Mouse (Mus musculus) right cerebral cortex, postnatal 10 days (tissue): ENCODE measurements around the gene Trim62.

Source experiments
- DNase-seq, 2 experiments: peaks; one replicate each; pipeline ENCODE4 v3.0.0; 2021; ENCODE audit warnings: low spot score in 2 of 2

Trim62 gene

DNA sequence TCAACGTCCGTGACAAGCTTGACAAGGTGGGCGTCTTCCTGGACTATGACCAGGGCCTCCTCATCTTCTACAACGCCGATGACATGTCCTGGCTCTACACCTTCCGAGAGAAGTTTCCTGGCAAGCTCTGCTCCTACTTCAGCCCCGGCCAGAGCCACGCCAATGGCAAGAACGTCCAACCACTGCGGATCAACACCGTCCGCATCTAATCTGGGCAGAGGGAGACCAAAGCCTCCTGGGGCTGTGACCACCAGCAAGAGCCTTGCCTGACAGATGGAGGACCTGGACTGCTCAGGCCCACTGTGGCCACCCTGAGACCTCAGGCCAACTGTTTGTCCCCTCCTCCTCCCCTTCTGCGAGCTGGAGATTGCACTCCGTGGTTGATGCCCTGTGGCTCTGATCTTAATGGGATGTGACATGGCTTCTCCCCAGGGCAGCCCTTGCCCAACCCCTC lies 26.0 kb downstream of the Trim62 start:
- DNase-seq = no peak

DNA sequence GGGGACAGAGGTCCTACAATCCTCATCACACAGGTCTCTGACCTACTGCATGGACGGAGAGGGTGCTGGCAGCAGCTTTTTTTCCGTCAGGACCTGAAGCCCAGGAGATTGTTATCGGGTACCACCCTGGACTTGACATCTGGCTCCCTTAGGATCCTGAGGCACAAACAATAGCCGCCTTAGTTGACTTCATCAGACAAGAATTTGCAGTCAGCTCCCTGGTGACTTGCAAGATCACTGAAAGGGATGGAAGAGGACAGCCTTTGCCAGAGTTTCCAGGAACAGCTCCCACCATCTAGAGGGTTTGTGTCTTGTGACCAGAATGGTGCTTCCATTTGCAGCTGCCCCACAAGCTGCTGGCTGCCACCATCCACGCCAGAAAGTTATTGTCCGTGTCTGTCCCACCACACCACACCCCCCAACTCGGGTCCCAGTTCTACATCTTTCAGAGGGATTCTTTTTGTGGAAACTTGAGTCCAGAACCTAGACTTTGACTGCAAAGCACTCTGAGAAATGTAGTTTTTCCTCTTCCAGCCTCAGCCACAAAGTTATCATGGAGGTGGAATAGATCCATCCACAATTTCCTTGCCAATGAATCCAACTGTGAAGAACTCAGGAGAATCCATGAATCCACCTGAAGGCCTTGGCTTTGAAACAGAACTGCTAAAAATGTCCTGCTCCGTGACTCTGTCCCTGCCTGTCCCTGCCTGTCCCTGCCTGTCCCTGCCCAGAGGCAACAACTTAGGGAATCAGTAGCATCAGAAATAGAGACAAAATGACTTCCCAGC lies 27.1 kb downstream of the Trim62 start:
- no peak for DNase-seq

DNA sequence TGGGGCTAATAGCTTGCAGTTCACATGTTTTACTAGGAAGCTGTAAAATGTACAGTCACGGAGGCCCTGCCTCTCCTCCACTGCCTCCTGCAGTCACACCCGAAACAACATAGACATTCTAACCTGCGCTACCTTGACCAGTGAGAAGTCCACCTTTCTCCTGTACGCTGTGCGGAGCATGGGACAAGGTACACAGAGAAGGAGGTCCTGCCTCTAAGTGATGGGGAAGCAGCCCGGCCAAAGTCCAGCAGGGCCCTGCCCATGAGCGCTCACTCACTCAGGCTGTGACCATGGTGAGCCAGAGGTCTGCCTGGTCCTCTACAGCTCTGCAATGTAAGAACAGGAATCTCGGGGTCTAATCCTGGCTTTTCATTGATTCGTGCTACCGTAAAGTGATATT lies 28.7 kb downstream of the Trim62 start:
- DNase-seq = no peak

DNA sequence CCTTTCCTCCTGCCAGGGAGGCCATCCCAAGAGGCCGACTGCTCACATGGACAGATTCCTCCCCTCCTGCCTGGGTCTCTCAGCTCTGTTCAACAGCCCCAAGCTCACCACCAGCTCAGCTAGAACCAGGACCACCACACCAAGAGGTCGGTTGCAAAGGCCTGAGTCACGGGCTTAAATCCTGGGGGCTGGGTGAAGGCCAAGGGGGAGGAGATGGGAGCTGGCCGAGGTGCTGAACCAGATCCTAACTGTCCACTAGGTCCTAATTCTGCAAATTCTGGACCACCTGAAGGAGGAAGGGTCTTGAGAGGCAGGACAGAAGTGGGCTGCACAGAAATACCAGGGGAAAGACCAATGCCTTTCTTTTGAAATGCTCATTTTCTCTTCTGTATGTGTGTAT lies 30.4 kb downstream of the Trim62 start:
- DNase-seq = no peak

DNA sequence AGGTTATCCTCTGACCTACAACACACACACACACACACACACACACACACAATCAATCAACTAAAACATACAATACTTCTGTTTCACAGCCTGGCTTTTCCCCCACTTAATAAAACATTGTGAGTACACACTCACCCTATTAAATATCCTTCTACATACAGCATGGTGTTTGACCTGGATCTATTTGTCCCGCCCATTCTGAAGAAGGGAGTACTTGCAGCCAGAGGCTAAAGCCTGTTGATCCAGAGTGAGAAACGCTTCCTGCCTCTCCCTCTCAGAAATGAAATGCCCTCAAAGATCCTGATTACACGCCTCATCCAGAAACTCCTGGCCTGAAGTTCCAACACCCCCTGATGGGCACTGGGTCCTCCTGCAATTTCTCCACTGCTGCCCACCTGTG lies 33.7 kb downstream of the Trim62 start:
- no peak for DNase-seq

DNA sequence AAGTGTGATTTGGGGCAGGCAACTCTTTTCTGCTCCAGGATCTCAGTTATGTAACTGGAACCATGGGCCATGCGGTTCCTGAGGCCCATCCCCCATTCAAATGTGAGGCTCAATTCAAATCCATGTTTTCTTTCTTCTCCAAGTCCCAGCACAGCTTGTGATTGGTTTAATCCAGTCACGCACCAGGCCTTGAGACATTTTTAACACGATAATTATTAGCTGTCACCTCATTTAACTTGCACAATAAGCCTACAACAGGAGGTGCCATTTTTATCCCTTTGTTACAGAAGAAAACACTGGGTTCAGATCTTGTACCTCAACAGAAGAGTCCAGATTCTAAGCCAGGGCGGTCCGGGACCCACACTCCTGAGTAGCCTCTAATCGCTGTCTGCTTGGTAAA lies 34.4 kb downstream of the Trim62 start:
- DNase-seq = no peak

DNA sequence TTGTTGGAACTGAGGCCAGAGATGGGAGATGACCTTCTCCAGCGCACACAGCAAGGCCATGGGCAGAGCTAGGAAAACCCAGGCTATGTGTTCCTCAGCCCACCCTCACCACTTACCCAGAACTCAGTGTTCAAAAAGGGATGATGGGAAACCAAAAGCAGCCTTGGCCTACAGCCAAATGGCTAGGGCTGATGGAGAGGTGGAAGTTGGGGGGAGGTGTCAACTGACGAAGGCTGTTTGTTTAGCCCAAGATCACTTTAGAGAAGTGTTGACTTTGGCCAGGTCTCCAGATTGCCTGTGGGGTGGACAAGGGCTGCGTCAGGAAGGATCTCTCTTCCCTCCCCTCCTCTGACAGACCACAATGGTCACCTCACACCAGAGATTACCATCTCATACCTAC lies 34.8 kb downstream of the Trim62 start:
- DNase-seq = no peak

DNA sequence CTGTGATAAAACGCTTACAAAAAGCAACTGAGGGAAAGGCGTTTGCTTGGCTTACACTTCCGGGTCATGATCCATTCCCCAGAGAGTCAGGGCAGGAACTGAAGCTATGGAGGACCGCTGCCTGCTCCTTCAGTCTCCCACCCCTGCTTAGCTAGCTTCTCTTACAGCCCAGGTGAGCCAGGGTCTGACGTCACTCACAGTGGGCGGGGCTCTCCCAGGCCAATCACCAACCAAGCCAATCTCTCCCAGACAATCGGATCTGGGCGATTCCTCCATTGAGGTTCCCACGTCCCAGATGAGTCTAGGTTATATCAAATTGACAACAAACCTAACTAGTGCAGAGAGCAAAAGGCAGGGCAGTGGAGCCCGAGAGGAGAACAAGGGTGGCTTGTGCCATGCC lies 35.7 kb downstream of the Trim62 start:
- DNase-seq = no peak

DNA sequence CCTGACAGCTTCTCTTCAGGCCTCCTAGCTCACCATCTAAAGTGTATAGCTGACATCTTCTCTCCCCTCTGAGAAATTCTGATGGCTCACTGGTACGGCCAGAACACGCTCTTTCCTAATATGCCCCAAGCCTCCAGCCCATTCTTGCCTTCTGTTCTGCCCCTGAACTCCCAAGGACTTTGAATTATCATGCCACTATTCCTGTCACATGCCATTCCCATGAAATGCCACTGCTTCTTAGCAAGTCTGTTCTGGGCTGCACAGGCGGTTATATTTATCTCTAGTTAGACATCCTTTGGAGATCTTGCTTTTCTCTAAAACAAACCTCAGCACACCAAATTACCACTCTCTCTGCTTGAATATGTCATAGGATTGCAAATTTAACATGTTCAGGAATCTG lies 40.2 kb downstream of the Trim62 start:
- DNase-seq = no peak

DNA sequence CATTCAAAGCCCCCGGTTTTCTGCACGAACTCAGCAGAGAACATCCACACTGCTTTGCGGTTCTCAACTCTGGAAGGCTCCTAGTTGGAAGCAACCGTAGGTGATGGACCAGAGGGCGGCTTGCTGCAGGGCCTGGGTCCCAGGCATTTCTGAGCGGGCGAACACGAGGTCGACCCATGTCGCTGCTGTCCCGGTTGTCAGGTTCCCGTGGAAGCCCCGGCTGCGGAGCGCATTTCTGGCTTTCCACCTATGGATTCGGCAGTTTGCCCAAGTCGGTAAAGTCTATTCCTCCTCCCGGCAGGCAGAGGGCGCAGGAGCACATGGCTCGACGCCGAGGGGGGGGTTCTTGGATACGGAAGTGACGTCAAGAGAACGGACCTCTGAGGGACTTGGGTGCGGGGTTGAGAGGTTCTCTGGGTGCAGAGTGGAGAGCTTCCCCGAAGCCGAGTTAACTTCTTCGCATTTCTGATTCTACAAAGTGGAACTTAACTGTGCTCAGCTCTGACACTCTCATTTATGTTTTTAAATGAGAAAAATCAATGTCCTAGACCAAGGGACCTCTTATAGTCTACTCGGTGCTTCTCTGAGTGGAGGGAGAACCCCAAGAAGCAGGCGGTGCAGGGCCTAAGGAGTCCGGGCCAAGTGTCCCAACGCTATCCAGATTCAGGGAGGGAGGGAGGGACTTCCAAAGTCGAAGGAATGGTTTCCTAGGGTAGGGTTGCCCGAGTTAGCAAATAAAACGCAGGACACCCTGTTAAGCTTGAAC lies 41.6 kb downstream of the Trim62 start:
- peak; percentile 92 to 93 for DNase-seq

DNA sequence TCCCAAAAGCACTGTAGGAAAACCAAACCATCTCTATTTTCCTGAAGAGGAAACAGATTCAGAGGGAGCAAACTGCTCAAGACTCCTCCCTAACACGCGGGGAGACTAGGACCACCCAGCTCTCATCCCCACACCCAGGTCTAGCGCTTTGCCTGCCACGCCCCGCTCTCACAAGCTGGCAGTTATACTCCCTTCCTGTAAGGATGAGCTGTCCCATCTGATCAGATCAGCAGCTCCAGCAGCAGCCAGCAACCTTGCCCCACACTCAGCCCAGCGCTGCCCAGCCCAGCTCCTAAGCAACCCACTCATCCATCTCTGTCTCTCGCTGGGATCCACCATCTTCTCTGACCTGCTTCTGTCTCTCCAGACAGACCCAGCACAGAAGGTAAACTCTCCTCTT lies 49.4 kb downstream of the Trim62 start:
- no peak for DNase-seq

DNA sequence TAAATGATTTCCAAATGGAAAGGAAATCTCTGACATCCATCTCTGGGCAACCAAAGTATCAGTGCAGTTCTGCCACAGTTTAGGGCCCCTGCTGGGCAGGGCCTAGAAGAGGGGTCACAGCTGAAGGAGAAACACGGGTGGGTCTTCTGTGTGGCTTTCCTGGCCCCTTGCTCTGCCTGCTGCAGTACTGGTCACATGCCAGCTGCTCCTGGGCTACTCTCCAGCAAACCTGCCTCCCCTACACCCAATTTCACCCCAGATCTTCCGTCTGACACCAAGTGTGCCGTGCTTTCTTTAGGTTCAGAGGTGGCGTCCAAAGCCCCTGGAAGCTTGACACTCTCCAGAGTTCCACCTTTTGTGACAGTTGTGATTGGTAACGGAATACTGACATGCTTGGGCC lies 52.2 kb downstream of the Trim62 start:
- DNase-seq = no peak

DNA sequence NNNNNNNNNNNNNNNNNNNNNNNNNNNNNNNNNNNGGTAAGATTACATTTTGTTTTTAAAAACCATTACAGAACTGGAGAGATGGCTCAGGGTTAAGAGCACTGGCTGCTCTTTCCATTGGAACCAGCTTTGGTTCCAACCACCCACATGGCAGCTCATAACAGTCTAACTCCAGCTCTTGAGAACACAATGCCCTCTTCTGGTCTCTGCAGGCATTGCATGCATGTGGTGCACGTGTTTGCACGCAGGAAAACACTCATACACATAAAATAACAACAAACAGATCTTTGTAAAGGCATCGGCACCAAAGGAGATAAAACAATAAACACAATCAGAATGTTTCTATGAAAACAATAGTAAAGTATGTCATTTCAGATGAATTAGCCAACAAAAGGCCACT lies 59.0 kb downstream of the Trim62 start:
- no peak for DNase-seq

DNA sequence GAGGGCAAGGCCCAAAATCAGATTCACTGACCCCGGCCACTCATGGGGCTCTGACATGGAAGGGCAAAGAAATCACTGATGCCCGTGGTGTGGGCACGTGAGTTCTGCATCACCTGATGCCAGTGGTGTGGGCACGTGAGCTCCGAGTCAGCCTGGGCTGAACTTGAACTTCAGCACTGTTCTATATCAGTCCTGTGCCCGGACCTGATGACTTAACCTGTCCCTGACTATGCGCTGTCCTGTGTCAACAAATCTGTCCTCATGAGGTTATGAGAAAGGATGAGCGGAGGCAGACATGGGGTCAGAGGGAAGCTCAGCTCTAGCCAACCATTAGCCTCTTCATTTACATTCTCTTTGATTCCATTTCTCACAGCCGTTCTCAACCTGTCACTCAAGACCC lies 63.4 kb downstream of the Trim62 start:
- no peak for DNase-seq

DNA sequence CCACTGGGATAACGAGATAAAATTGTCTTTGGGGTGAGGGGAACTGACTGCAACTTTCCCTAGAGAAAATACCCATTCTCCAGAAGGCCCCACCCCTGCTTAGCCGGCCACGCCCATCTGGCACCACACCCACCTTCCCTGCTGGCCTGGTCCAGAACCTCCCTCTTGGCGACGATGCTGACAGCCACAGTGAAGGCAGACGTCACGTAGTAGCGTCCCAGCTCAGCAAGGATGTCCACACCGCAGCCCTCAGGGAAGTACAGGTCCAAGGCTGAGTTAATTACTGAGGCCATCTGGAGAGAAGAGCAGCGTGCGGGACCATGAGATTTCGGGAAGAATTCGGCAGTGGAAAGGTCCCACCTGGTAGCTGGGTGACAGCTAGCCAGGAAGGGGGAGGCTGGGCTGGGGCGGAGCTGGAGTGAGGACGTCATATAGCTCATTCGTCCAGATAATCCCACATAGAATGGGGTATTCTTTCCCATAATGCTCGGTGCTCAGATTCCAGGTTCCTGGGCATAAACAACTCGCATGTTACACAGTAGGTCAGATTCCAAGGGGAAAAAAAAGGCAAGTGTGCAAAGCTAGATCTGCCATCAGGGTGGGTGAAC lies 64.0 kb downstream of the Trim62 start:
- no peak for DNase-seq

DNA sequence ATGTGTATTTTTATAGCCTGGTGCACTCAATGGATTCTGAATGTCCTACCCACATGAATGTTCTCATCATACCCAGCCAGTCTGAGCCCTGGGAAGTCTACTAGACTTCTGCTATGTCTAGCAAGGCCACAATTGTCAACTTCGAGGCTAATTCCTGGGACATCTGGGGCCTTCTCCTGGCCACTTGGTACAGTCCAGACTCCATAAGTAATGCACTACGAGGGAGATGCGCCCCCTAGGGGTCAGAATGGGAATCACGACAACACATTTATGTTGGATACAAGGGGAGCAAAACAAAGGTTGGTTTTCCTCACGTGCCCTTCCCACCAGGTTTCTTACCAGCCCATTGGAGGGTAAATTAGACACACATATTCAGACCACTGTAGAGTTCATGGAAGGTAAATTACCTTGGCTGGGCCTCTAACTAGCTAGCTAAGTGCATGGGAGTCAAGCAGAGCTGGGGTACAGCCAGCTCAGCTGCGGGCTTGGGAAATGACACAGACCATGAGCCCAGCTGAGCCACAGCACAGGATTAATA lies 64.8 kb downstream of the Trim62 start:
- DNase-seq = peak in 1 of 2 experiments; percentile 54

DNA sequence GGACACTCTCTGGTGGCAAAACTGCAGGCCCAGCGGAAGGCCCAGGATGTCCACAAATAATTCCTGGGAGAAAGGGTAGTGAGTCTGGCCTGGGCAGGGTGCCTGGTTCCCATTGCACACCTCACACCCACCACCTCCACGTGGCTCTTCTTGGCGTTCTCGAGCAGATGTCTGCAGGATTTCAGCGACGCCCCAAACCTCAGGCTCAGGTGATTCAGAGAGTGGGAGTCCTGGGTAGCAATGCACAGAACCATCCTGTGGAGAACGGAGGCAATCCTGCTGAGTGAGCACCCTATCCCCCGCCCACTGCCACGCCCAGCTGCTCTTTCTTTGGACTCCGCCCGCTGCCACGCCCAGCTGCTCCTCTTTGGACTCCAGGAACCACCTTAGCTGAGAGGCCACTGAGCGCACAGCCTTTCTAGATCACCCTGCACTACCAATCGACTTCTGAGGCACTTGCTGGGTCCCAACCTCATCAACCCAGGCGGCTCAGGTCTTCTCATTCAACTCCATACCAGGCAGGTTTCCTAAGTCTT lies 66.2 kb downstream of the Trim62 start:
- no peak for DNase-seq

DNA sequence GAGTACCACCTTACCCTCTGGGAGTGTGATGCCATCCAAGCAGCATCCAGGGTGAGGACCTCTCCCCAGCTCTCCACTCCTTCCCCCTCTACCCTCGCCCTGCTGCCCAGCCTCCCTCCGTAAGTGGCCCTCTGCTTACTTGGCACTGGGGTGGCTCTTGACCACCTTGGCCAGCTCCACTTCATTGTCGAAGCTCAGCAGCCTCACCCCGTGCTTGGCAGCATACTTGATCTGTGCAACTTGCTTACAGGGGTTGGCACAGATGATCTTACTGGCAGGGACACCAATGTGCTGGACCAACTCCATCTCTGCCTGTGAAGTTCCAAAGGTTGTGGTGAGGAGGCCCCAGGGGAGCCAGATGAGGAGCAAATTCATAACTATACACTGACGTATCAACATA lies 67.1 kb downstream of the Trim62 start:
- peak in 1 of 2 experiments; percentile 46 for DNase-seq

DNA sequence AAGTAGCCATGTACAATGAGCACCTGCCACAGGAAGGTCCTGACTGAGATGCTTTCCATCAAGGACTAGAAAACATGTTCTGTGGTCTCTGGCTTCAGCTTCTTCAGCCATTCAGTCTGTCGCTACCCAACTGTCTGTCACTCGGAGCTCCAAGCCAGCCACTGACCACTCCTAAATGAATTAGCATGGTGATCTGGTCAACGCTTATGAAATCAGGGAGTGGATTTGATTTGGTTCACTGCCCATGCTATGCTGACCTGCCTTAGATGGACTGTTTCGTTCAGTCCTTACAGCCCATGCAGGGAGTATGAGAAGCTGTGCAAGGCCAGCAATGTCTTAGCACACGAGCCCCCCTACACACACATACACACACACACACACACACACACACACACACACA lies 70.5 kb downstream of the Trim62 start:
- no peak for DNase-seq

DNA sequence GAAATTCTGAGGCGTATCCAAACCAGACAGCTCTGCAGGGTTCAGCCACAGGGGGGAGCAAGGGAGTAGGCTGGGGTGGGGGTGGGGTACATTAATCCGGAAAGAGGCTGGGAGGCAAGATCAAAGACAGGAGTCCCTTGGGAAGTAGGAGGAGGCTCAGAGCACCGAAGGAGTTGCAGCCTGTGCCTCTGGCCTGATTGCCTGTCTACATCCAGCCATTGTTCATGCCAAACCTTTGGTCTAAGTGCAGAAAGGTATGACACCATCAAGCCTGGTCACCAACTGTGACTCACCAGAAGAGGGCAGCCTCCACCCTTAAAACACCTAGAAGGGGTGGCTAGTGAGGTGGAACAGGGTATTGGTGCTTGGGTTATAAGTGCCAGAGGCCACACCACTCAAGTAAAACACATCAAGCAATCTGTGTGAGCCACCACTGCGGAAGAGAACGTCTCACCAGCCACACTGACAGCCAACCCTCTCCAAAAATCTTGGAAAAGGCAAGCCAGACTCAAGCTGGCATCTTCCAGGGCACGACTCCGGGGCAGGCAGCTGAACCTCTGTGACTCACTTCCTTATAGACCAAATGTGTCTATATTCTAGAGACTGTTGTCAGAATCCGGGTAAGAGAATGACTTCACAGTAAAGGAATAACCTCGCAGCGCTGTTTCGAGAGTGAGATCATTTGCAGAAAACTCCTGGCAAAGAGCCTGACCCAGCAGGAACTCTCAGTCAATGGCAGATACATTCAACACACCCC lies 74.0 kb downstream of the Trim62 start:
- DNase-seq = peak in 1 of 2 experiments; percentile 47

DNA sequence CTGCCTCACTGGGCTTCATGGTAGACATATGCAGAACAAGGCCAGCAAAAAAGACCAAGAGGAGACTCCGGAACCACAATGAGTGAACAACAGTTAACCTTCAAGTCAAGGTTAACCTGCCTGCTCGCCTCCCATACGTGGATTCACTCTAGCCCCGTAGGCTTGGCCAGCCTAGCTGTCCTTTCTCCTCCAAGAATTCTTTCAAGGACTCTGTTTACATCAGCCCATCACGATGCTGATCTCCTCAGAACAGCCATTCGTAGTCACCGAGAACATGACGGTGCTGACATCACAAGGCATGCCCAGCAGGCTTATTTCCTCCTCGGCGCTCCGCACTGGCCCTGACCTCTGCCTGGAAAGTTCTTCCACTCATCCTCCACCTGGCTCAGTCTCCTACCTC lies 74.8 kb downstream of the Trim62 start:
- DNase-seq = no peak

DNA sequence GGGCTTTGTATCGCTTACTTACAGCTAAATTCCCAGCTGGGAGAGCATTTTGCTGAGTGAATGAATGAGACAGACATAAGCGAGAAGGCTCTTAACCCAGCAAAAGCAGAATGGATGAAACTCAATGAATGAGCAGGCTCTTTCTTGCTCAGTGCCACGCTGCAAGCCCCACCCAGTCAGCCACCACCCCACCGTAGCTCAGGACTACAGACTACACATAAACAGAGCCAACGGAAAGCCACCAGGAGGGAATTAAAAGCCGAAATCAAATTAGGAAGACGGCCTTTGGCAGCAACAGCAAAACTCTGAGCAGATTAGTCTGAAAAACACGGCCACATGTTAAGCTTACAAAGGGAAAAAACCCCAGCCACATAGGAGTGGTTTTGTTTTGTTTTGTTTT lies 75.5 kb downstream of the Trim62 start:
- no peak for DNase-seq
